Mouse (Mus musculus): ENCODE data around the gene Gm9602. TPM values are rescaled to one million over a fixed set of nuclear protein-coding genes. Genes with fewer than 3 reads are reported as not detected.

The Gm9602 gene
- polyA plus RNA-seq (2012; rRNA removed), result not detected in 2 replicates

DNA sequence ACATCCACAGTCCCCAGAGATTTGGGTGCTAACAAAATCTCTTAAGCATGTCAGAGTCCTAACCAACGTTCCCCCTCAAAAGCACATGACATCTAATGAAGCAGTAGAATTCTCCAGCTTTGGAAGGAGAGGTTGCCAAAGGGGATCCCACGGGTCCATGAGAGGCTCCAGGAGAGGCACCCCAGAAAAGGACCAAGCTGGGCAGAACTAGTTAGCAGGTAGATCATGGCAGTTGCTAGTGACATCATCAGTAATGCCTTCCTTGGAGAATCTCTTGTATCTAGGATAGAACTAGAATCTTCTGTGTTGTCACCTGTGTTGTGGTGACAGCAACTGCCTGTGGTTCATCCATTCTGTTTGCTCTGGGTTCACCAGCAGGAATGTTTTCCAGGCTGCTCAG, at the start of gene Gm9602:
Gene Gm9602, plus strand, starts transcription at position 301 of the 400 bp plus-strand sequence.

Other genes with a start within 250 kb of the Gm9602 start
- not detected in 2 replicates for gene Gm3047, start 220.9 kb upstream of the Gm9602 start, polyA plus RNA-seq (2012; rRNA removed)
- gene Gm8159, start 144.0 kb upstream of the Gm9602 start, polyA plus RNA-seq (2012; rRNA removed), result not detected in 2 replicates
- gene Gm3239, start 112.1 kb upstream of the Gm9602 start, polyA plus RNA-seq (2012; rRNA removed), result not detected in 2 replicates
- gene Gm7876, start 67.1 kb upstream of the Gm9602 start, polyA plus RNA-seq (2012; rRNA removed), result not detected in 2 replicates
- 0.07 and 0.12 TPM in 2 replicates for gene Gm3252, start 49.6 kb upstream of the Gm9602 start, polyA plus RNA-seq (2012; rRNA removed)
- not detected in 2 replicates for gene Gm3269, start 61.8 kb downstream of the Gm9602 start, polyA plus RNA-seq (2012; rRNA removed)
- gene Gm3264, start 79.2 kb downstream of the Gm9602 start, polyA plus RNA-seq (2012; rRNA removed), result not detected in 2 replicates
- not detected in 2 replicates for gene Gm3278, start 116.1 kb downstream of the Gm9602 start, polyA plus RNA-seq (2012; rRNA removed)
- gene Gm8297, start 207.6 kb downstream of the Gm9602 start, polyA plus RNA-seq (2012; rRNA removed), result not detected in 2 replicates
- gene Gm3298, start 239.6 kb downstream of the Gm9602 start, polyA plus RNA-seq (2012; rRNA removed), result not detected in 2 replicates